Mouse (Mus musculus) intestine, embryonic 16.5 days (tissue): ENCODE measurements around the gene Apba2. TPM values are rescaled to one million over a fixed set of nuclear protein-coding genes. Genes with fewer than 3 reads are reported as not detected.

Experiments
- ATAC-seq: fragments of 200-750 bp; cut with Nextera tagmentation; 2 replicates; pipeline ENCODE4 v1.8.0; 2017; ENCODE audit warnings: moderate TSS enrichment, moderate library complexity
- H3K27ac ChIP-seq: fragments of 300-500 bp; sonication (generic); 2 replicates; pipeline ENCODE4 v1.5.1; 2014; ENCODE audit warnings: mild to moderate bottlenecking, low read length
- H3K27me3 ChIP-seq: fragments of 300-500 bp; sonication (generic); replicated peaks from 2 replicates; pipeline ENCODE4 v1.6.1; 2014; ENCODE audit warnings: low read length, control low read depth, mixed read lengths; ENCODE audit not compliant: control insufficient read depth, insufficient read depth
- H3K36me3 ChIP-seq: fragments of 300-500 bp; sonication (generic); 2 replicates; pipeline ENCODE4 v1.6.1; 2014; ENCODE audit warnings: low read length, control low read depth; ENCODE audit not compliant: control insufficient read depth, insufficient read depth
- H3K4me1 ChIP-seq: fragments of 300-500 bp; sonication (generic); 2 replicates; pipeline ENCODE4 v1.6.1; 2014; ENCODE audit warnings: low read length, control low read depth, mixed read lengths; ENCODE audit not compliant: control insufficient read depth, insufficient read depth
- H3K4me2 ChIP-seq: fragments of 300-500 bp; sonication (generic); 2 replicates; pipeline ENCODE4 v1.6.1; 2014; ENCODE audit warnings: low read depth, low read length, control low read depth
- H3K4me3 ChIP-seq: fragments of 300-500 bp; sonication (generic); 2 replicates; pipeline ENCODE4 v1.5.1; 2014; ENCODE audit warnings: mild to moderate bottlenecking, low read length
- H3K9ac ChIP-seq: fragments of 300-500 bp; sonication (generic); 2 replicates; pipeline ENCODE4 v1.6.1; 2014; ENCODE audit warnings: low read depth, low read length
- H3K9me3 ChIP-seq: fragments of 300-500 bp; sonication (generic); 2 replicates; pipeline ENCODE4 v1.6.1; 2016; ENCODE audit warnings: low read length, control low read depth; ENCODE audit not compliant: control insufficient read depth
- WGBS: fragments of 180-500 bp; shearing (Covaris S2); extraction: QIAGEN DNeasy Blood & Tissue Kit; methylation state at CpG from one replicate; pipeline ENCODE4 v1.1.7; 2014; 5-methylcytosine and 5-hydroxymethylcytosine counted together
- polyA plus RNA-seq: library from polyadenylated mRNA; unstranded; fragments of >200 nt; fragmentation: Nextera tagmentation; extraction: Ambion mirVana; gene quantifications from 2 replicates; pipeline ENCODE4 v1.2.1, GENCODE M21; 2015

The Apba2 gene
- polyA plus RNA-seq, 1 experiment from 2014 or later, result 5.0 TPM

DNA sequence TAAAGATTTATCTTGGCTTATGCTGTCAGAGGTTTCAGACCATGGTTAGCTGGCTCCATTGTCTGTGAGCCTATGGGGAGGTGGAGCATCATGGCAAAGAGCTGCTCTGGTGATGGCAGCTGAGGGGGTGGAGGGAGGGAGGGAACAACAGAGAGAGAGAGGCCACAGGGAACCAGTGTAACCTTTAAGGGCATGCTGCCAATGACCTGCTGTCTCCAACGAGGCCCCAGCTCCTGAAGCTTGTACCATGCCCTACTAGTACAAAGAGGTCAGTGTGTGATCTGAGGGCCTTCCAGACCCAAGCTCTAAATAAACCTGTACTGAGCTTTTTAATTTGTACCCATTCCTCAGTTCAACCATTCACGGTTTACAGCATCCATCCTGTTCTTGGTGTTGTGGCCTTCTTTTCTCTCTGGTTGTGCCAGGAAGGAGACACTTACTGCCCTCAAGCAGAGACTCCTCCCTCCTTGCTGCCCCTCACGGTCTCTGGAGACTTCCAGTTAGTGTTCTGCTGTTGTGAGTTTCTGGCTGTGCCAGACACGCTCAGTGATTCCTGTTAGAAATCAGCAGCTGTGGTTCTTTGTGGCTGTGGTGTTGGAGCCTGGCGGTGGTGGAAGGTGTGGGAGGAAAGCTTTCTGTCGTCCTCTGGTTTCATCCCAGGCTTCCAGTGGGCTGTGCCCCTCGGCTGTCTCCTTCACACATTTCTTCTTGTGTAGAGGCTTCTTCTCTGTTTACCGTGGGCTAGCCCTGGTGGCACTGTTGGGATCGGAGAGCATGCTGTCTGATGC lies 60.4 kb downstream of the Apba2 start:
- Histone ChIP-seq H3K36me3 (no peaks in the 10 kb centered on the region), H3K9me3 (no peaks in the 10 kb centered on the region), H3K4me3 (no peak overlapping the region), H3K9ac (no peak overlapping the region), H3K27ac (no peak overlapping the region), H3K27me3 (no peaks in the 10 kb centered on the region), H3K4me2 (no peak overlapping the region), H3K4me1 (no peaks in the 10 kb centered on the region)
- 66% methylated on average over 9 of the region's 9 CpGs for WGBS
- ATAC-seq, result no peak

DNA sequence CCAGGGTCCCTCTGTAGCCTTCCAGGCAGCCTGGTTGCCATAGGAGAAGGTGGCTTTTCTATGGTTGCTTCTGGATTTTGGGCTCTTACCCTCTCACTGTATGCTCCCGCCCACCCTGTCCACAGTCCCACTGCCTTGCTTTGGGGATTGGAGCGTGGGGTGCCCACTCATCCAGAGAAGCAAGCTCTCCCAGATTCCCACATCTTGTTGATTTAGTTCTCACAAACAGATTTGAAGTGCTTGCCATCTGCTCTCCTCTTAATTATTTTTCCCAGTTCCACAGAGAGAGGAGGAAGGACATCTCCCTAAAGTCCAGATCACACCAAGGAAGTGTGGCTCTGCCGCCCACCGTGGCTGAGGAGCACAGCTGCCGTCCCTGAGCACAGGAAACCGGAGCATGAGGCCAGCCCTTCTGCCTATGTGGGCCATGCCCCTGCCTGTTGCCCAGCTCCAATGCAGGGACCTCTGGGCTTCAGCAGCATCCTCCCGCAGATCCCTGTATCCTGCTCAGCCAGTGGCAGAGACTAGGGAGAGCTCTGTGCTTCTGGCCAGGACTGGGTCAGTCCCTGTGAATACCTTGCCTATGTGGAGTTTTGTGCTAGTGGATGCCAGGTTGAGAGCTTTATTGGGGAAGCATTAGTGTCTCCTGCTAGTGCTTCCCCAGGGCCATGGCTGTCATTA lies 63.5 kb downstream of the Apba2 start:
- Histone ChIP-seq H3K4me1 (no peaks in the 10 kb centered on the region), H3K9me3 (no peaks in the 10 kb centered on the region), H3K27me3 (no peaks in the 10 kb centered on the region), H3K9ac (no peak overlapping the region), H3K4me3 (no peak overlapping the region), H3K4me2 (no peak overlapping the region), H3K27ac (no peak overlapping the region), H3K36me3 (no peaks in the 10 kb centered on the region)
- WGBS, result 77% methylated on average over 7 of the region's 7 CpGs
- no peak for ATAC-seq

DNA sequence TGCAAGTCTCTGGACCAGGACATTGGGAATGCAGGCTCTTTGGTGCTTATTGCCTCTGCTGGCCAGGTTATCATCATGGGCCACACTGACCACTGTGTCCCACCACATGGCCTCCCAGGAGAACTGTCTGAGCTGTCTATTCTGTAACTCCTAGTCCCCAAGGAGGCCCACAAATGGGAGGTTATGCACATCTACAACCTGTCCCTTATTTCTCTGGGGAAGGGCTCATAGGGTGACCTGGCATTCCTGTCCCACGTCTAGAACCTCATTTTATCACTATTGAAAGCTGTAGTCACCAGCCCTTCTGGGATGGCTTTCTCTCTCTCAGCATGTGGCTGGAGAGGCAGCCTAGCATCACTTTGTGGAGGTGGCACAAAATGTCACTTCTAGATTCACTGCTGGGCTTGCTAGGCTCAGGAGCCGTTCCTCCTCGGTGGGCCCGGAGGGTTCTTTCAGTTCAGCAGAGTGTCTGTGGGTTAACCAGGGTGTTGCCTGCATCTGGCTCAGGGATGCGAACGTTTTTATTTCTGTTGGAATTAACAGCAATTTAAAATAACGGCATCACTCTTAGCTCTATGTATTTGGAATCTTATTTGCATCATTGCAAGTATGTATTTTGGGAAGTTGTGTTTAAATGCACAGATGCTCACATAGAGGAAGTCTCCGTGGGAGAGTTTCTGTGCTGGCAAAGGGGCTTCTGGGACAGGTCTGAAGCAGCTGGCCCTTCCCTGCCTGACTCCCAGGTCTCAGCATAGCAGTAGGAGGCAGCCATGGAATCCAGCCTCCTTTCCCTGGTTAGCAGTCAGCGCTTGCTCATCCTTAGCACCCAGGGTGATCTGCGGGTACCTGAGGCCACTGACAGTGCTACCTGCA lies 65.1 kb downstream of the Apba2 start:
- Histone ChIP-seq H3K9ac (no peak overlapping the region), H3K4me3 (no peak overlapping the region), H3K27ac (no peak overlapping the region), H3K4me2 (no peak overlapping the region), H3K27me3 (no peaks in the 10 kb centered on the region), H3K4me1 (no peaks in the 10 kb centered on the region), H3K9me3 (no peaks in the 10 kb centered on the region), H3K36me3 (no peaks in the 10 kb centered on the region)
- ATAC-seq, result no peak
- WGBS, result 79% methylated on average over 10 of the region's 10 CpGs

DNA sequence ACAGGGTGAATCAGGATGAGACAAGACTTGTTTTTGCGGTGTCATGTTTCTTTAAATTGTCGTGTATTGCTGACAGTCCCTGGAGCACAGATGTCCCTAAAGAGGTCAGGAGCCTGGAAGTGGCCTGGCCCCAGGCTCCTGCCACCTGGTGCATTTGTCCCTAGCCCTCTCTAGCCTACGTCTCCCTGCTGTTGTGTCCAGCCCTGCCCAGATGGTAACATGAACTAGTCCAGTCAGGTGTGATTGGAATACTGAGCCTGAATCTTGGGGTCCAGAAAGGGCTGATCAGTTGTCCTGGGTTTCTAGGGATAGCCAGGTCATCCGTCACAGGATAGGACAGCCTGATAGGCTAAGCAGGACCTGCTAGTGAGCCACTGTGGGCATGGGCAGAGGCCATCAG lies 67.2 kb downstream of the Apba2 start:
- H3K9ac ChIP-seq, result no peak overlapping the region
- H3K4me3 ChIP-seq, result no peak overlapping the region
- 71% methylated on average over 4 of the region's 4 CpGs for WGBS
- no peak overlapping the region for H3K4me2 ChIP-seq
- no peaks in the 10 kb centered on the region for H3K36me3 ChIP-seq
- no peak for ATAC-seq
- H3K9me3 ChIP-seq, result no peaks in the 10 kb centered on the region
- H3K4me1 ChIP-seq, result no peaks in the 10 kb centered on the region
- no peaks in the 10 kb centered on the region for H3K27me3 ChIP-seq
- no peak overlapping the region for H3K27ac ChIP-seq

DNA sequence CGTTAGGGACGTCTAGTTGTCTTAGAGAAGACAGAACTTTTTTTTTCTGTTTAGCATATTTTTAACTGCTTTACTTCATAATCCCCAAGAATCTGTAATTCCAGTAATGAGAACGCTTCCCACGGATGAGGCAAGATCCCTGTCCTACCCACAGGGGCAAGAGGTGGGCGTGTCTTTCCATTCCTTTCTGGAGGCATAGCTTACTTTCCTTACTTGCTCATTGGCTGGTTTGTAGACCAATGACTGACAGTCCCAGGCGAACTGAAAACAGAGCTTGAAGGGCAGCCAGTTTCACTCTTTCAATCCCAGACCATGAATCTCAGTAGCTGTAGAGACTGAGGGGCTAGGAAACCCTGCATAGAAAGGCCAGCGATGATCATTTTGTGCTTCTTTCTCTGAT lies 68.2 kb downstream of the Apba2 start:
- Histone ChIP-seq H3K4me2 (no peak overlapping the region), H3K9ac (no peak overlapping the region), H3K27me3 (no peaks in the 10 kb centered on the region), H3K4me1 (no peaks in the 10 kb centered on the region), H3K36me3 (no peaks in the 10 kb centered on the region), H3K4me3 (no peak overlapping the region), H3K9me3 (no peaks in the 10 kb centered on the region), H3K27ac (no peak overlapping the region)
- 41% methylated on average over 7 of the region's 7 CpGs for WGBS
- ATAC-seq, result peak; percentile 58; the same call in 1 of the 2 replicates

DNA sequence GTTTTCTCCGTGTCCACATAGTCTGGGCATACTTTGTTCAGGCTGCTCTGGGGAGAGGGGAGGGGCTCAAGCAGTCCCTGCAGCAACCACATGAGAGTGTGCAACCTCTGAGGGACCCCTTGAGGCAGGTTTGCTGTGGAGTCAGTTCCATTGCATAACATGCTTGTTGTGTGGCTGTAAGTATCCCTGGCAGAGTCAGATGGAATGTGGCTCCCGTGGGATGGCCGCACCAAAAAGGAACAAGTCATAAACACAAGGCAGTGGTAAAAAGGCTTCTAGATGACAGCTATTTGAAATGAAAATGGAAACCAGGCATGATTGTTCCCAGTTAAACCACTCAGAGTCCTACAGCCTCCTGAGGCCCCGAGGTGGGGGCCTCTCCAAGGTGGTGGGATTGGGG lies 69.4 kb downstream of the Apba2 start:
- H3K27me3 ChIP-seq, result no peaks in the 10 kb centered on the region
- ATAC-seq, result no peak
- H3K36me3 ChIP-seq, result no peaks in the 10 kb centered on the region
- H3K9ac ChIP-seq, result no peak overlapping the region
- WGBS, result 76% methylated on average over 4 of the region's 4 CpGs
- H3K27ac ChIP-seq, result no peak overlapping the region
- no peaks in the 10 kb centered on the region for H3K9me3 ChIP-seq
- H3K4me1 ChIP-seq, result no peaks in the 10 kb centered on the region
- H3K4me2 ChIP-seq, result no peak overlapping the region
- no peak overlapping the region for H3K4me3 ChIP-seq

DNA sequence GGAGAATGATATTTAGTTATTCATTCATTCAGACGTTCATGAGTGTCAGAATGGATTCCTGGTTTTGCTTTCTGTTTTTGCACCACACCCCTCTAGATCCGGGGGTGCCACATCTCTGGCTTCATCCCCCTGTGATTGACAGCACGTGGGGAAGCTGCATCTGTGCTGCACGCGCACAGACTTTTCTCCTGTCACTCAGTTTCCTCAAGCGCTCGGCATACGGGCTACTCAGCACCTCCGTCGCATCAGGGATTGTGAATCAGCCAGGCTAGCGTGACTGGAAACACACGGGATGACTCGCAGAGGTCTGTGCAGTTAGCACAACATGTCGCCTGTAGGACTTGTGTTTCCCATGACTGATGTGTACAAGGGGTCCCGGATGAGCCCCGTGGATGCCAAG lies 72.6 kb downstream of the Apba2 start:
- no peak for ATAC-seq
- WGBS, result 83% methylated on average over 16 of the region's 16 CpGs
- no peak overlapping the region for H3K27ac ChIP-seq
- no peak overlapping the region for H3K4me2 ChIP-seq
- H3K4me3 ChIP-seq, result no peak overlapping the region
- H3K4me1 ChIP-seq, result peaks cover 4% of the 10 kb centered on the region; the same call in 1 of the 2 replicates
- H3K36me3 ChIP-seq, result no peaks in the 10 kb centered on the region
- no peak overlapping the region for H3K9ac ChIP-seq
- H3K27me3 ChIP-seq, result no peaks in the 10 kb centered on the region
- no peaks in the 10 kb centered on the region for H3K9me3 ChIP-seq

DNA sequence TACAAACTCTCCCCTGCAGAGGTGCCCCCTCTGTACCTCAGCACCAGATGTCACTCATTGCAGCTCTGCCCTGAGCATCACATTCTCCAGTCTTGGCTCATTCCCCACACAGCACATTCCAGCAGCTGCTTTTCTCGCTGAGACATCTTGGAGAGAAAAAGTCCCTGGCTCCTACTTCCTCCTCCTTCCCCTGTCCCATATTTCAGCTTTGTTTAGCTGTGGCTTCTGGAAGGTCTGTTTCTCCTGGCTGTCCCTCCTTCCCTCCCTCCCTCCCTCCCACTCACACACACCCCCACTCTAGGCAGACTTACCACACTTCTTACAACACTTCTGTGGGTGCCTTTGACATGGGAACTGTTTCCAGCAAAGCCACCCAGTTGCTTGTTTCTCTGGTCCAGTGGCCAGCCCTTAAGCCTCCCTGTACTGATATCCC lies 75.0 kb downstream of the Apba2 start:
- ATAC-seq, result peak; percentile 71
- peaks cover 4% of the 10 kb centered on the region; the same call in 1 of the 2 replicates for H3K4me1 ChIP-seq
- 35% methylated on average over 1 of the region's 1 CpGs for WGBS
- no peaks in the 10 kb centered on the region for H3K36me3 ChIP-seq
- H3K4me3 ChIP-seq, result no peak overlapping the region
- peak overlapping the region; percentile 37 for H3K27ac ChIP-seq
- no peaks in the 10 kb centered on the region for H3K27me3 ChIP-seq
- no peak overlapping the region for H3K9ac ChIP-seq
- no peaks in the 10 kb centered on the region for H3K9me3 ChIP-seq
- H3K4me2 ChIP-seq, result no peak overlapping the region

DNA sequence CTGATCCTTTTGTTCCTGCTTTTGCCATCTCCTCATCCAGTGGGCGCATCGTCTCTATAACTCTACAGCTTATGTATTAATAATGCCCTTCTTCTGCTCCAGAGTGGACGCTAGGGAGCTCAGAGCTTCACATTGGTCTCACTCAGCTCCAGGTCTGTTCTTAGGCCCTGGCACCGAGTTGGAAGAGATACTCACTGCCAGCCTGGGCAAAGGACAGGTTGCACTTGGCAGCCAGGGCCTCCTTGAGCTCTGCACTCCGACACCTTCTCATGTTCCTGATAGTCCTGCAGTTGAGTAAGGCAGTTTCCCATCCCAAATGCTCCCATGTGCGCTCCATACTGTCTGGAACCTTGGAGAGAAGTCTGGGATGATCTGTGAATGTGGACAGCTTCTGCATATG lies 76.7 kb downstream of the Apba2 start:
- 88% methylated on average over 6 of the region's 6 CpGs for WGBS
- H3K9me3 ChIP-seq, result no peaks in the 10 kb centered on the region
- ATAC-seq, result no peak

More for the DNA sequence above, 76.7 kb downstream of the Apba2 start:
- H3K4me1 ChIP-seq, result peaks cover 4% of the 10 kb centered on the region; the same call in 1 of the 2 replicates
- no peak overlapping the region for H3K9ac ChIP-seq
- H3K27me3 ChIP-seq, result no peaks in the 10 kb centered on the region
- no peak overlapping the region for H3K4me2 ChIP-seq
- H3K27ac ChIP-seq, result no peak overlapping the region
- H3K4me3 ChIP-seq, result no peak overlapping the region
- no peaks in the 10 kb centered on the region for H3K36me3 ChIP-seq
